Mouse (Mus musculus) liver, adult 2 months (tissue): ENCODE measurements around the gene Adra1d.

ENCODE experiments used
- CTCF ChIP-seq: fragments of 200-500 bp; IDR thresholded peaks from 2 replicates; pipeline ENCODE4 v1.5.1; 2011; ENCODE audit warnings: low read depth, low read length, control low read depth
- POLR2A ChIP-seq: fragments of 200-500 bp; IDR thresholded peaks from 2 replicates; pipeline ENCODE4 v1.6.1; 2011; ENCODE audit warnings: low read length, control low read depth; ENCODE audit not compliant: insufficient read depth; ENCODE audit errors: extremely low read depth

GRCm38 (mm10) chr2:131520743-131521142, 41.3 kb downstream of the Adra1d start:
- TF ChIP-seq CTCF = no peak
- no peak for TF ChIP-seq POLR2A
